Comparison of ENCODE assay signal across 9 mouse cellular contexts in the genomic region with DNA sequence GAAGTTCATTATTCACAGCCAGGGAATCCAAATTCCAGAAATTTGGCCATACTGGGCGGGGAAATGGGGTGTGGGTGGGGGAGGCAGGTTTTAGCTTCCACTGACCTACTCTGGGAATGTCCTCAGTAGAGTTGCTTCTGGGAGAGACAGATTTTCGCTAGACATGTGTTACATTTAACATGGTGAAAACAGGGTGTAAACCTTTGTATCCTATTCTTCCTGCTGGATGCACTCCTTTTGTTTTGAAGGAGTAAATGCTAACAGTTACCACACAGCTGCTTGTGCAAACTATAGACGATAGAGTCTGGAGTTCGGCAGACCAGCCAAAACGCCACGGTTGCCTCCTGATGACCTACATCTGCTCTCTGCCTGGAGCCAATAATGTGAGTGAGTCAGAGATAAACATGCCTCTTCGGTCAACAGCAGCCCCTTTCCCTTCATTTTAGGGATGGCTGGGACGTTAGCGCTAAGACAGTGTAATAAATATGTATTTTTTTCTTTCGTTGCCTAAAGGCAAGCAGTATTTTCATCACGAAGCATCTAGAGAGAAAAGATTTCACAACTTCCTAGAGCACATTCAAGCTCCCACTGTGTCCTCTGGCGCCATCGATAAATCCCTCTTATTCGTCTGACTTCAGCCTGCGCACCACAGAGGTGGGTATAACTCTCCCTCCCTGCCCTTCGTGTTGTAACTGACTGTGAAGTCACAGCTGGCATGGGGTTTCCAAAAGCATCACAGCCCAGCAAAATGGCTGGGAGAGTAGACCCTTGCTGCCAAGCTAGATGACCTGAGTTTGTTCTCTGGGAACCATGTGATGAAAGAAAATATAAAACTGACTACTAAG.
DNase-seq lines count a peak whose midpoint lies in the region; TF ChIP-seq lines count a peak whose summit lies in the region.
"Had no signal": no experiment of that assay in that cellular context is flagged by ENCODE, and none has a peak within 500 bp of the region (broad histone marks: within the 10 kb centered on the region; RNA-seq: fewer than 3 reads in every experiment).

No protein-coding gene starts in this region.

- TF ChIP-seq EP300 in heart, adult 2 months (IDR thresholded peaks at IDR 0.05; ENCODE audit: insufficient read depth, low read depth, low read length), result no peak

- H3K4me3 ChIP-seq in heart, adult 2 months, result no peak overlapping the region
- H3K4me3 ChIP-seq in kidney, adult 2 months (ENCODE audit: insufficient read depth, low read depth, low read length), result no peak overlapping the region
- H3K4me3 ChIP-seq: hindbrain, embryonic 10.5 days had no signal

- H3K79me2 ChIP-seq in heart, adult 2 months (replicated peaks; ENCODE audit: control insufficient read depth, insufficient read depth, low read length), result no peaks in the 10 kb centered on the region

- intact Hi-C loops in heart, adult 2 months (cut with DNase I), result no loop called here

- peaks cover 3% of the 10 kb centered on the region for H3K4me1 ChIP-seq in heart, adult 2 months (ENCODE audit: control insufficient read depth, insufficient read depth, low read length)
- no peaks in the 10 kb centered on the region for H3K4me1 ChIP-seq in kidney, adult 2 months (ENCODE audit: control insufficient read depth, insufficient read depth, low read length)

- TF ChIP-seq POLR2A in heart, adult 2 months (IDR thresholded peaks at IDR 0.05; ENCODE audit: insufficient read depth, low read depth, low read length), result no peak
- no peak for TF ChIP-seq POLR2A in kidney, adult 2 months (IDR thresholded peaks at IDR 0.05; ENCODE audit: low read depth, low read length)

- TF ChIP-seq CTCF in heart, adult 2 months (IDR thresholded peaks at IDR 0.05), result no peak
- TF ChIP-seq CTCF in kidney, adult 2 months (conservative IDR thresholded peaks at IDR 0.05; ENCODE audit: insufficient read depth, insufficient read length, low read depth, low read length), result no peak

- peak overlapping the region; percentile 53 for H3K27ac ChIP-seq in heart, adult 2 months
- 0 out of 2 replicates have a peak overlapping the region, but pooled peaks have one; percentile 4 for H3K27ac ChIP-seq in kidney, adult 2 months (ENCODE audit: insufficient read depth, low read depth, low read length)
- H3K27ac ChIP-seq: hindbrain, embryonic 10.5 days had no signal

- H3K27me3 ChIP-seq in heart, adult 2 months (ENCODE audit: control insufficient read depth, insufficient read depth, low read length), result no peaks in the 10 kb centered on the region
- H3K27me3 ChIP-seq in kidney, adult 2 months (replicated peaks; ENCODE audit: control insufficient read depth, insufficient read depth, low read length), result no peaks in the 10 kb centered on the region; the same call in 1 of the 2 replicates

- H3K9ac ChIP-seq in heart, adult 2 months (ENCODE audit: low read depth, low read length), result no peak overlapping the region

- 42% methylated on average over 16 of the region's 16 CpGs for WGBS in heart, adult 2 months
- WGBS in kidney, adult 2 months, result 72% methylated on average over 16 of the region's 16 CpGs

- DNase-seq in gastrocnemius, postnatal 10 days, result peak; percentile 18
- DNase-seq in gastrocnemius, adult 8-10 months (ENCODE audit: low spot score in 2 of 2), result no peak
- peak; percentile 54 to 73 for DNase-seq in heart, adult 2 months
- DNase-seq in kidney, adult 2 months, result peak; percentile 33
- peak; percentile 14 for DNase-seq in ovary, postnatal 36 days (ENCODE audit: low spot score)
- no peak for DNase-seq in B cell, adult 2 months
- no peak for DNase-seq in spleen, adult 18-20 months
- no peak for DNase-seq in T-cell, adult 2 months (ENCODE audit: low spot score)

- no peaks in the 10 kb centered on the region for H3K36me3 ChIP-seq in heart, adult 2 months (ENCODE audit: control insufficient read depth, insufficient read depth, low read length)
- no peaks in the 10 kb centered on the region for H3K36me3 ChIP-seq in kidney, adult 2 months (ENCODE audit: control insufficient read depth, insufficient read depth, low read length)
- H3K36me3 ChIP-seq: hindbrain, embryonic 10.5 days had no signal

Comparison
In these comparisons a context has a peak if more than half of its experiments do, and no peak if none do; other contexts are left out.
1. DNase-seq: peak in gastrocnemius, postnatal 10 days (single experiment), heart, adult 2 months (2 of 2), kidney, adult 2 months (single experiment) and ovary, postnatal 36 days (single experiment); none in gastrocnemius, adult 8-10 months (0 of 2), B cell, adult 2 months (0 of 2), spleen, adult 18-20 months (0 of 2) and T-cell, adult 2 months (single experiment).